Mouse (Mus musculus): Measurements from ENCODE around the gene Tex35. TPM values are rescaled to one million over a fixed set of nuclear protein-coding genes. Genes with fewer than 3 reads are reported as not detected.

Tex35 gene
- polyA plus RNA-seq, 1 experiment from 2014 or later, result not detected

Other genes starting within 250 kb of the Tex35 start
- 91.6 and 99.5 TPM in 2 replicates for gene Ralgps2, start 169.1 kb downstream of the Tex35 start, polyA plus RNA-seq (2014; fragmentation: Nextera tagmentation; extraction: Ambion mirVana)

Data from neural tube, embryonic 14.5 days (tissue).